ENCODE assay signal across 9 mouse cellular contexts in the genomic region with DNA sequence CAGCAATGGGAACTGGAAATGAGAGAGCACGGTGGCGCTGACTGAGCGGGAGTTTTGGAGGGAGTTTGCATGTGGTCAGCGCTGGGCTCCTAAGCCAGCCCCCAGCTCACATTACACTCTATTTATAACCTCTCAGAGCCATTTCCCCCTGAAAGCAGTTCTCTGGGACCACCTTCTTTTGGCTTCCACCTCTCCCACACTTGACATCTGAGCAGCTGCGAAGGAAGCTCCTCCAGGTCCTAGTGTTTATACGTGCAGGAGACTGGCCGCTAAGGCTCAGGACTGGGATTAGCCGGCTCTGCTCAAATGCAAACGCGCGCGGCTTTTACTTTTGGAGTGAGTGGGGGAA. TPM values are rescaled to one million over a fixed set of nuclear protein-coding genes. Genes with fewer than 3 reads are reported as not detected.
DNase-seq lines count a peak whose midpoint lies in the region; ATAC-seq and TF ChIP-seq lines count a peak whose summit lies in the region.
"Had no signal": no experiment of that assay in that cellular context is flagged by ENCODE, and none has a peak within 500 bp of the region (broad histone marks: within the 10 kb centered on the region; RNA-seq: fewer than 3 reads in every experiment).

A gene (plus strand): TSS at position 151 of the 349 bp plus-strand sequence.

- under 1% methylated on average over 12 of the region's 12 CpGs for WGBS in forebrain, embryonic 15.5 days
- WGBS in liver, embryonic 14.5 days (ENCODE audit: insufficient replicate concordance): 0% methylated on average over 12 of the region's 12 CpGs
- 2% methylated on average over 12 of the region's 12 CpGs for WGBS in neural tube, embryonic 13.5 days

- peaks cover 29% of the 10 kb centered on the region for H3K27me3 ChIP-seq in forebrain, embryonic 15.5 days
- H3K27me3 ChIP-seq in liver, embryonic 14.5 days (ENCODE audit: control insufficient read depth, insufficient read depth, low read length): peaks cover 22% of the 10 kb centered on the region
- peaks cover 67% of the 10 kb centered on the region for H3K27me3 ChIP-seq in neural tube, embryonic 13.5 days

- TF ChIP-seq CTCF in liver, embryonic 14.5 days (IDR thresholded peaks at IDR 0.05; ENCODE audit: low read depth): no peak

- peak within 1 kb of the TSS; percentile 41 for H3K9ac ChIP-seq in forebrain, embryonic 15.5 days (replicated peaks)
- no peak within 1 kb of the TSS for H3K9ac ChIP-seq in liver, embryonic 14.5 days (replicated peaks)
- H3K9ac ChIP-seq in neural tube, embryonic 13.5 days: peak within 1 kb of the TSS; percentile 66

- intact Hi-C loops in heart, postnatal 36 days (cut with DNase I): loop anchor here (2.0 to 10.0 kb wide), 4 partner anchors 164 to 1074 kb away; no protein-coding TSS in a partner anchor

- no peak within 1 kb of the TSS for H3K27ac ChIP-seq in forebrain, embryonic 15.5 days (replicated peaks)
- no peak within 1 kb of the TSS for H3K27ac ChIP-seq in liver, embryonic 14.5 days
- no peak within 1 kb of the TSS for H3K27ac ChIP-seq in neural tube, embryonic 13.5 days (replicated peaks)

- peak; percentile 62 for ATAC-seq in forebrain, embryonic 15.5 days (replicated peaks)
- no peak for ATAC-seq in liver, embryonic 14.5 days (ENCODE audit: insufficient read depth)
- ATAC-seq in neural tube, embryonic 13.5 days (ENCODE audit: low read depth): peak; percentile 59; the same call in 1 of the 2 replicates
- no peak for ATAC-seq in monocyte, adult 5-6 weeks (replicated peaks; ENCODE audit: insufficient number of reproducible peaks, low FRiP score, low TSS enrichment, poor library complexity, severe bottlenecking)

- peak within 1 kb of the TSS; percentile 93 for H3K4me2 ChIP-seq in forebrain, embryonic 15.5 days (replicated peaks)
- H3K4me2 ChIP-seq in liver, embryonic 14.5 days (ENCODE audit: low read depth): peak within 1 kb of the TSS; percentile 56
- H3K4me2 ChIP-seq in neural tube, embryonic 13.5 days: peak within 1 kb of the TSS; percentile 84

- H3K4me1 ChIP-seq in forebrain, embryonic 15.5 days: peaks cover 16% of the 10 kb centered on the region
- no peaks in the 10 kb centered on the region for H3K4me1 ChIP-seq in liver, embryonic 14.5 days (replicated peaks; ENCODE audit: control insufficient read depth in 2 of 2, insufficient read depth in 2 of 2, low read length in 1 of 2)
- peaks cover 20% of the 10 kb centered on the region for H3K4me1 ChIP-seq in neural tube, embryonic 13.5 days (replicated peaks)

- no peaks in the 10 kb centered on the region for H3K36me3 ChIP-seq in forebrain, embryonic 15.5 days
- no peaks in the 10 kb centered on the region for H3K36me3 ChIP-seq in liver, embryonic 14.5 days (replicated peaks; ENCODE audit: control insufficient read depth, insufficient read depth, low read depth)
- H3K36me3 ChIP-seq in neural tube, embryonic 13.5 days: no peaks in the 10 kb centered on the region

- peak; percentile 3 for DNase-seq in right cerebral cortex, postnatal 25 days
- DNase-seq in right cerebral cortex, postnatal 36 days (ENCODE audit: low spot score in 2 of 2): no peak
- DNase-seq in heart, postnatal 36 days: peak in 1 of 2 experiments; percentile 71
- no peak for DNase-seq in liver, embryonic 14.5 days (ENCODE audit: low read depth in 3 of 3, low spot score in 3 of 3)
- no peak for DNase-seq in left cerebral cortex, adult 18-20 months (ENCODE audit: low spot score in 2 of 2)

- peak within 1 kb of the TSS; percentile 46 for H3K4me3 ChIP-seq in forebrain, embryonic 15.5 days
- H3K4me3 ChIP-seq in liver, embryonic 14.5 days (ENCODE audit: insufficient read depth in 1 of 2, low read depth in 2 of 2, low read length in 2 of 2): peak within 1 kb of the TSS; percentile 7 to 25; a peak in 3 of 4 replicates
- H3K4me3 ChIP-seq in neural tube, embryonic 13.5 days: peak within 1 kb of the TSS; percentile 47
- H3K4me3 ChIP-seq: megakaryocyte, embryonic 14.5 days had no signal

- no peak for TF ChIP-seq EP300 in liver, embryonic 14.5 days (IDR thresholded peaks at IDR 0.05; ENCODE audit: low read depth)

- no peaks in the 10 kb centered on the region for H3K9me3 ChIP-seq in forebrain, embryonic 15.5 days
- H3K9me3 ChIP-seq in liver, embryonic 14.5 days (ENCODE audit: control insufficient read depth, low read length): no peaks in the 10 kb centered on the region
- H3K9me3 ChIP-seq in neural tube, embryonic 13.5 days: no peaks in the 10 kb centered on the region

RNA-seq across cellular contexts. Expression of the gene that starts here (rescaled TPM):
- 0.29 TPM in 1 of 2 replicates, not detected in the other for polyA plus RNA-seq in forebrain, embryonic 15.5 days (2015; fragmentation: Nextera tagmentation; extraction: Ambion mirVana)
- 10 to 100 TPM; 16.0 to 16.2 TPM for total RNA-seq in heart, postnatal 36 days (2021)
- 0.11 and 0.12 TPM in 2 replicates for polyA plus RNA-seq in liver, embryonic 14.5 days (2012; rRNA removed)
- 0.05 and 0.09 TPM in 2 replicates for polyA plus RNA-seq in liver, embryonic 14.5 days (2014; fragmentation: Nextera tagmentation; extraction: Ambion mirVana)
- polyA plus RNA-seq in neural tube, embryonic 13.5 days (2015; fragmentation: Nextera tagmentation; extraction: Ambion mirVana): 4.0 and 4.3 TPM in 2 replicates
- total RNA-seq in monocyte, adult 5-6 weeks (2017): not detected in 3 replicates
- total RNA-seq in left cerebral cortex, adult 18-20 months (2021): not detected

Comparison
In these comparisons a context has a peak if more than half of its experiments do, and no peak if none do; other contexts are left out.
1. RNA of the gene that starts here (total RNA-seq): 16.0 to 16.2 TPM in heart, postnatal 36 days; not detected in left cerebral cortex, adult 18-20 months and not detected in monocyte, adult 5-6 weeks; every median in the first group is over 10 times any median in the second.
2. Peak in ATAC-seq, H3K4me3 ChIP-seq, H3K9ac ChIP-seq and H3K4me2 ChIP-seq in forebrain, embryonic 15.5 days; RNA of the gene not detected or under 1 TPM.
3. Peak in every context shown above with its lines, with median percentiles within 50 percentile points of each other: H3K4me2 ChIP-seq and H3K4me3 ChIP-seq.